Mouse (Mus musculus) left cerebral cortex, adult 9 months (tissue): ENCODE measurements around the gene Rhbdl1.
"Not testable (repeated sequence)": the region's sequence is repeated elsewhere in the genome, so short reads cannot be mapped to it uniquely, and the experiment has no call there.

ENCODE experiments used
- DNase-seq, 2 experiments: peaks; one replicate each; pipeline ENCODE4 v3.0.0; 2022; ENCODE audit warnings: low spot score in 2 of 2

The Rhbdl1 gene

DNA sequence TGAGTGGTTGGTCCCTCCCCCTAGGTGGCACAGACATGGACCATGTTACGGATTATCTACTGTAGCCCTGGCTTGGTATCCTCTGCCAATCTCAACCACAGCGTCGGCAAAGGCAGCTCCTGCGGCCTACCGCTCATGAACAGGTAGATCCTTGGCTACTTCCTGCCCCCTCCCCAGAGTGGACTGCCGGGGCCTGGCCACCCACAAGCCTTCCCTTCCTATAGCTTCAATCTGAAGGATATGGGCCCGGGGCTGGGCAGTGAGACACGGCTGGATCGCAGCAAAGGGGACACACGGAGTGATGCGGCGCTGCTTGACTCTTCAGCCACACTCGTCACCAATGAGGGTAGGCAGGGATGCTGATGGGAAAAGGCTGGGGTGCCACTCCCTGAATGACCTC lies 10.1 kb downstream of the Rhbdl1 start:
- DNase-seq = no peak

DNA sequence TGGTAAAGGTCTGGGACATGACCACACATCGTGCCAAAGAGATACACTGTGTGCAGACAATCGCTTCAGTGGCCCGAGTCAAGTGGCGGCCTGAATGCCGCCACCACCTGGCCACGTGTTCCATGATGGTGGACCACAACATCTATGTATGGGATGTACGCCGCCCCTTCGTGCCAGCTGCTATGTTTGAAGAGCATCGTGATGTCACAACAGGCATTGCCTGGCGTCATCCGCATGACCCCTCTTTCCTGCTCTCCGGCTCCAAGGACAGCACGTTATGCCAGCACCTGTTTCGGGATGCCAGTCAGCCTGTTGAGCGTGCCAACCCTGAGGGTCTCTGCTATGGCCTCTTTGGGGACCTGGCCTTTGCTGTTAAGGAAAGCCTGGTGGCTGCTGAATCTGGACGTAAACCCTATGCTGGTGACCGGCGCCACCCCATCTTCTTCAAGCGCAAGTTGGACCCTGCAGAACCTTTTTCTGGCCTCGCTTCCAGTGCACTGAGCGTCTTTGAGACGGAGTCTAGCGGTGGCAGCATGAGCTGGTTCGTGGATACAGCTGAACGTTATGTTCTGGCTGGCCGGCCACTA lies 11.0 kb downstream of the Rhbdl1 start:
- no peak for DNase-seq

DNA sequence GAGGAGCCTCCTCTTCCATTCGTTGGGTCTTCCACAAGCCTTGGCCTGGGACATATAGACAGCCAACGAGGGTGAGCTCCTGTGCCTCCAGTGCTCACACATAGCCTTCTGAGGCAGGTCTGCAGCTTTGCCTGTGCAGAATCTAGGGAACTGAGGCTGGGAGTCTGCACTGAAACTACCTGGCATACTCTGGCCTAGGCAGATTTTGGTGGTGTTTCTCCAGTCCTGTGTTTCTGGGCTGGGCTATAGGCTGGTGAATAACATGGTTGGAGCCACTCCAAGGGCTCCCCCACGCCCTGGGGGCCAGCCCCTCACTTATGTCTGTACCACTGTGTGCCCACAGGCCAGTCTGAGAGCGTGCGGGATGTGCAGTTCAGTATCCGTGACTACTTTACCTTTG lies 11.8 kb downstream of the Rhbdl1 start:
- DNase-seq = no peak

DNA sequence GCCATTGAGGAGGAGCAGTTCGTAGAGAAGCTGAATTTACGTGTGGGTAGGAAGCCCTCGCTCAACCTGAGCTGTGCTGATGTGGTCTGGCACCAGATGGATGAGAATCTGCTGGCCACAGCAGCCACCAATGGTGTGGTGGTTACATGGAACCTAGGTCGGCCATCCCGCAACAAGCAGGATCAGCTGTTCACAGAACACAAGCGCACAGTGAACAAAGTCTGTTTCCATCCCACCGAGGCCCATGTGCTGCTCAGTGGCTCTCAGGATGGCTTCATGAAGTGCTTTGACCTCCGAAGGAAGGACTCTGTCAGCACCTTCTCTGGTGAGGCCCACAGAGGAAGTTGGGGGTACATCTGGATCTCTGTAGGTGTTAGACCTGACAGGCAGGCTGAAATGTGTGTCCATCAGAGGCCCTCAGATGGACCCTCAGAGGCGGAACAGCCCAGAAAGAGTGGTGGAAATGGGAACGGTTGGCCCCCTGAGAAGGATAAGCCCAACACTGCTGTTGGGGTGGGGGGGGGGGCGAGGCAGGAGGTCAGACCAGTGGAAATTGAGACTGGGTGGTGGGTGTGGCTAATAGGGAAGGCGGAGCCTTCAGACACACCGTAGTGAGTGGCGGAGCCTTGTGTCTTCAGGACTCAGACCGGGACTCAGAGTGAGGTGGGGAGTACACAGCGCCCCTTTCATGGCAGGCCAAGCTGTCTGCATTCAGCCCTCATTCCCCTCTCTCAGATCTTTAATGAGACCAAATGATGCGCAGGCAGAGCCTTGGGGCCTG lies 12.5 kb downstream of the Rhbdl1 start:
- DNase-seq = no peak

DNA sequence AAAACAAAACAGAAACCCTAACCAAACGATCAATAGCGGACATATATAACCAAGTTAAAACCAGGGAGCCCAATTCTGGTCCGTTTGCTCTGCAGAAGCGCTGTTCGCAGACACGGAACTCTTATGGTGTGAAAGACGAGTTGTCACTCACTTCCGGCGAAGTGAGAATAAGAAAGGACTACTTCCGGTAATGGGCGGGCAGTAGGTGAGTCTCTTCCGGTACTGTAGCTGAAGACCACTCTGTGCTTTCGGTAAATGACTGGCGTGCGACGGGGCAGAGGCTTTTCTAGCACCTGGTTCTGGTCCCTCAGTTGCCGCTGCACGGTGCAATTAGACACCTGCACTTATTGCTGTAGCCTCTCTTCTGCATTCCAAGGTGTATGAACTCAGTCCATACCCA lies 13.6 kb downstream of the Rhbdl1 start, which contains the start of gene Wdr24:
Wdr24 (plus strand) TSS at position 176 of the 400 bp plus-strand sequence.
- DNase-seq = peak in 1 of 2 experiments; percentile 87

DNA sequence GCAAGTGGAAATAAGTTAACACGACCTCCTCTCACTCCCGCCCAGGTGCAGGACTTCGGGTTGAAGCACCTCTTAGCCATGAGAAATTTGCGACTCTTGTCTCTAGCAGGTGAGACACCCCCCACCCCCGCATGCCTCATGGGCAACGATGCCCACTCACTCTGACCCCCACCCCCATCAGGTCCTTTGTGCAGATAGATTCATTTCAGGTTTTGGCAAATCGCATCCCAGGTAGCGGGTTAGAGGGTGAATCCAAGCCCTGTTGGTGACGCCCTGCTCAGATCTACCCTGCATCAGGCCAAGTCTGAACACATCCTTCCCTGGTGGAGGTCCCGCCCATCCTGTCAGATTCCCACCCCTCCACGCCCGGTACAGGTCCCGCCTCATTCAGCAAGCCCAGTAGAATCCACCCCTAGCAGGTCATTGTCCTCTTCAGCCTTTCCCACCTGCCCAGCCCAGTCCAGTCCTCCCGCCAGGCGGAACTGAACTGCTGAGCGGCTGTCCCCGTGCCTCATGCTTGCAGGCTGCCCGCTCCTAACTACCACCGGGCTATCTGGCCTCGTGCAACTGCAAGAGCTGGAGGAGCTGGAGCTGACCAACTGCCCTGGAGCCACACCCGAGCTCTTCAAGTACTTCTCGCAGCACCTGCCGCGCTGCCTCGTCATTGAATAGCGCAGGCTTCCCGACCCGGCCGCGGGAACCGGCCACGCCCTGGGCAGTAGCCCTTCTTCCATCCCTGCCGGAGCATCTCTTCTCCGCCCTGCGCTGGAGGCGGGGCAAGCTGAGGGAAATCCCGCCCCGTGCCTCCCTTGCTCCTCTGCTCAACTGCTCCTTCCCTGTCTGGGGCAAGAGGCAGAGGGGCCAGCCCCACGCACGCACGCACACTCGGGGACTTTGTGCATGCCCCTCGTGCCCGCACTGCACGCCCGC lies 18.0 kb downstream of the Rhbdl1 start:
- DNase-seq = no peak

DNA sequence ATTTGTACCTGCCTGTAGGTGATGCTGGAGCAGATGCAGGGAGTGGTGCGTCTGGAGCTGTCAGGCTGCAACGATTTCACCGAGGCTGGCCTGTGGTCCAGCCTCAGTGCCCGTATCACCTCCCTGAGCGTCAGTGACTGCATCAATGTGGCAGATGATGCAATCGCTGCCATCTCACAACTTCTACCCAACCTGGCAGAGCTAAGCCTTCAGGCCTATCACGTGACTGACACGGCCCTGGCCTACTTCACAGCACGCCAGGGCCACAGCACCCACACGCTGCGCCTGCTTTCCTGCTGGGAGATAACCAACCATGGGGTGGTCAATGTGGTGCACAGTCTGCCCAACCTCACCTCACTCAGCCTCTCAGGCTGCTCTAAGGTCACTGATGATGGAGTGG lies 19.4 kb downstream of the Rhbdl1 start:
- DNase-seq = no peak

DNA sequence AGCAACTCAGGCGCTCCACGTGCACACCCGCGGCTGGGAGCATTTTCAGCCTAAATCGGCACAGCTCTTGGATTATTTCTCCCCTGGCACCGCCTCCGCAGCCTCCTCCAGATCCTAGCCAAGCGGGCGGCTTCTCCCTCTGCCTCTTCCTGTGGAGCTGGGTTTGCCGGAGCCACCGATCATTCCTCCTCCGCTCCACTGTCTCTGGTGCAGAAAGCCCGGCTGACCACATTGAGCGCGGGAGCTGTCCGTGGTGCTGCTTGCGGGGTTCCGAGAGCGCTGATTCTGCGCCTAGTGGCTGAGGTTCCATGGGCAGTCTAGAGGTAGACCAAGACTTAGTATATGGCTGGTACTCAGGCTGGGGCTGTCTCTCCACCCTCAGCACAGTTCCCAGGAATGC lies 23.6 kb downstream of the Rhbdl1 start:
- peak; percentile 79 to 91 for DNase-seq

DNA sequence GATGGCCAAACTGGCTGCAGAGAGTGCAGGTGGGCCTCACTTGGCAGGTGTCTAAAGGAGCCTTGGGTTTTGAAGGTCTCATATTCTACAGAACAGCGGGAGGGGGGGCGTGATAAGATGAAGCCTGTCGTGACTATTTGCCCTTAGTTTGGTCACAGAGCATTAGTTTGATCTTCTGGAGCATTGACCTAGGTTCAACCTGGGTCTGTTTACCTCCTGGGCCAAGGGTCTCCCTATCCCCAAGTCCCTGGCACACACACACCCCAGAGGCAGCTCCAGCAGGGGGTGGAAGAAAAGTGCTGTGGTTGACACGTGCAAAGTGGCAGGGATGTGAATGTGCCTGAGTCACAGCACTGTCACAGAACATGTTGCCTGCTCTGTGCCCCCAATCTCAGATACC lies 26.2 kb downstream of the Rhbdl1 start:
- no peak for DNase-seq

DNA sequence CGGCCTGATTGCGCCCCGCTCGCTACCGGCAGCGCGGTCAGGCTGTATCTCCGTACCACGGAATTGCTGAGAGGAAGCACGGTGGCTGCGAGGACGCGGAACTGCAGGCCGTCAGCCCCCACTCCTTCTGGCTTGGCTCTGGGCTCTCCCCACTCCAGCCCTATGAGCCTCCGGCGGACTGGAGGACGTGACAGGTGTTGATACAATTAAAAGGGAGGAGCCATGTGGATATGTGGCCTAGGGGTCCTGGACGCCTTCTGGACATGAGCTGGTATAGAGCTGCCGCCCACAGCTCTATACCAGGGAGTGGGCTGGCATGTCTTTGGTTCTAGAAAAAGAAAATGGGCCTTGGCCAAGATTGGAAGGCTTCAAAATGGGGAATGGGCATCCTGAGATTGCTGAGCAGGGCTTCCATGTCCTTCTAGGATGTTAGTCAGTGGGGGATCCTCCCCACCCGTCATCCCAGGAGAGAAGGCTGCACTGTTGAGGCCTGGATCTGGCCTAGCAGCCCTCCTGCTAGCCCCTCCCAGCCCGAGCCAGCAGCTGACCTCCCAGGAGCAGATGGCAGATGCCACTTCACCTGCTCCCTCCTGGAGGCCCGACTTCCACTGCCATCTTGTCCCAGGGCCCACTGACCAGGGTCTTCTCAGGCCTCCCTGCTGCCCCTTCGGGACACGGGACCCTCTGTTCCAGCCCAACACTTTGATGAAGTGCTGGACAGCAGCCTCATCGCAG lies 27.3 kb downstream of the Rhbdl1 start:
- DNase-seq = peak in 1 of 2 experiments; percentile 51

DNA sequence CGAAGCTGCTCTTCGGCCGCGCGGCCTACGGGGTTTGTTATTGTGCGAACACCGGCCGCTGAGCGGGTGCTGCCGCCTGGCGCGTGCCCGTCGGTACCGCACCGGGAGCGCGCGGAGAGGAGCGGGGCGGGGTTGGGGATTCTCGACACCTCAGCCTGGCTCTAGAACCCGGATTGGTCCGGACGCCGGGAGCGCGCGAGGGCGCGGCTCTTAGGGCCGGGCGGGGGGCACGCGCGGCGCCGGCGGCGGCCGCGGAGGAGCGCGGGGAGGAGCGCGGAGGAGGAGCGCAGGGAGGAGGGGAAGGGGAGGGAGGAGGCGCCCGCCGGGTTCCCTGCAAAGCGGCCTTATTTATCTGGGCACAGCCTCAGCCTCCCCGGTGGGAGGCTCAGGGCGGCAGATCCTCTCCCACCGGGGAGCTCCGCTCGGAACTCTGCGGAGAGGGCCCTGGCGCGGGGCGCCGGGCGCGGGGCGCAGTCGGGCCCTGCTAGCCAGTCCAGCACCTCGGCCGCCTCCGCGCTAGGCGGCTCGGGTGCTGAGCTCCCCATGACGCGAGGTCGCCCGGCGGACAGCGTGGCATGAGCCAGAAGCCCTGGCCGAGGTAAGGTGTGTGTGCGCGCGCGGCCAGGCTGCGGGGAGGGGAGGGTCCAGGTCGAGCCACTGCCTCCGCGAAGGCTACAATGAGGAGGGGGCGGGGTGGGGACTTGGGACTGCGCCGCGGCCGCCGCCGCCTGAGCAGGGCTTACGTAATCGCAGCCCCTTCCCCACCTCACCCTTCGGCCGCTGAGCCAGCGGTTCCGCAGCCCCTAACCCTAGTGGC lies 28.1 kb downstream of the Rhbdl1 start, which contains the start of gene Fbxl16:
Fbxl16 (plus strand) TSS at position 297 of the 817 bp plus-strand sequence.
- peak; percentile 84 to 90 for DNase-seq

DNA sequence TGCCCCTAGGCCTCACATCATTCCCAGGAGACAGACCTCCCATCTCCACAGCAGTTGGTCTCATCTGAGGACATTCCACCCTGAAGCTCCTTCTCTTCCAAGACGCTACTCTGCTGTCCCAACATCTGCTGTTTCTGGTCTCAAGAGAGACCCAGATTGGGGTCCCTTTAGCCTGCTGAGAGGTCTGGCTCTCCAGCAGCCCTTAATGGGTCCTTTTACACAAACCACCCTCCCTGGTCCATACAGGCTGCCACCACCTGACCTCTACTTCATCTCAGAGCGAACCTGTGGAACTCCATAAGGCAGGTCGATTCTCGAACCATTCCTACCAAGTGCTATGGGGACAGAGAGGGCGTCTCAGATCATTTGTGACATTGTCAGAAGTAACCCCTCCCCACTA lies 29.1 kb downstream of the Rhbdl1 start:
- no peak for DNase-seq

DNA sequence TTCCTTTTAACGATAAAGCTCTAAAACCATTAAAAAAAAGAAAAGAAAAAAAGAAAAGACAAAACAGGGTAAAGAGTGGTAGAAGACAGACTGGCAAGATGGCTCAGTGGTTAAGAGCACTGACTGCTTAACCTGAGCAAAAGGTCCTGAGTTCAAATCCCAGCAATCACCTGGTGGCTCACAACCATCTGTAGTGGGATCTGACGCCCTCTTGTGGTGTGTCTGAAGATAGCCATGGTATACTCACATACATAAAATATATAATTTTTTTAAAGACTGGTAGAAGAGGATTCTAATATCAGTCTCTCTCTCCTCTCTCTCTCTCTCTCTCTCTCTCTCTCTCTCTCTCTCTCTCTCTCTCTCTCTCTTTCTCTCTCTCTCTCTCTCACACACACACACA lies 29.6 kb downstream of the Rhbdl1 start:
- not testable (repeated sequence) for DNase-seq

DNA sequence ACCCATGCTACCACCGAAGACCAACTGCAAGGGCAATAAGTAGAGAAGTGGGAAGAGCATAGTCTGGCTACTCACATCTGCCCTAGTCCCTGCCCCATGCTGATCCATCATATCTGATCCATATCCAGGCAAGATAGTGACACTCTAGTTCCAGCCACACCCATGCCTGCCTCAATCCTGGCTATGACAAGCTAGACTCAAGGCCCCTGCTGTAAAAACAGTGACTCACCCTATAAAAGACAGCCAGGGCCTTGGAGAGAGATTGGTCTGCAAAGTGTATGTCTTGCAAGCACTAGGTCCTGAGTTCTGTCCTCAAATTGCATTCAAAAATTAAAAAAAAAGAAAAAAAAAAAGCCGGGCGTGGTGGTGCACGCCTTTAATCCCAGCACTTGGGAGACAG lies 30.6 kb downstream of the Rhbdl1 start:
- no peak for DNase-seq

DNA sequence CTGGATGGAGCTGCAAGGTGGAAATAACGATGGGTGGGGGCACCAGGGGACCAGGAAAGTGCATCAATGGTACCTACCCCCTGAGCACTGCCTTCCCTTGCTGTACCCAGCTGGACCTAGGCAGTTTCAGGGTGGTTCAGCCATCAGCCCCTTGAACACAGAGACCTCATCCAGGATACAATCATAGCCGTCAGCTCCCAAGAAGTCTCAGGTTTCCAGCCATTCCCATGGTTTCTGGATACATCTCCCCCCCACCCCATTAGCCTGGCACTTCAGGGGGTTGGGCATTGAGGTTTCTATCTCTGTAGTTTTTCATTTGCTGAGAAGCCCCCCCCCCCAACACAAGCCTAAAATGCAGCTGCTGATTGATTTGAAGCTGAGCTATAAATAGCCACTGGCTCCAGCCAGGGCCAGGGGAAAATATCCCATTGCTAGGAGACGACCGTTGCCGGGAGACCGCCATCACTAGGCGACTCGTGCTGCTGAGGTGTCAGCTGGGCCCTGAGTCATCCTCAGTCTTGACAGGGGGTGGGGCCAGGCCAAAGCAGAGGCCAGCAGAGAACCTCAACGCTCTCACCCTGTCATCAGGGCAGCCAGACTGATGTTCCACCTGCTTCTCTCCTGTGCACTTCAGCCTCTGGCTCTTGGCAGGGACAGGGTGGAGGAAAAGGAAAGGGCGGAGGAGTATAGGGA lies 34.1 kb downstream of the Rhbdl1 start:
- peak; percentile 69 to 86 for DNase-seq

DNA sequence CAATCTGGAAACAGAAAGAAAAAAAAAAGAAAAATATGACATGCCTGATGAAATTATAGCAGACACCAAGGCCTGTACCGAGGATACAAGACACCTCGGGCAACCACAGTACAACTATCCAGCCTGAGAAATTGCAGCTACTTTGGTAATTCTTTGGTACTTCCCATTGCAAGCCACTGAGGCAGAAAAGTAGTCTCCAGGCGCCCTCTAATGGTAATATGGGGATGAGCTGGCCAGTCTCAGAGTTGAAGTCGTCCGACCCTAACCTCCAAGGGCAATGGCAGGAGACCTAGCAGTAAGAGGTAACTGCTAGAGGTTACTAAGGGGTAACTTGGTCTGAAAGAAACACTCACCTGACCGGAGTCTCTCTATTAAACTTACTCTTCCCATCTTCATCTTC lies 36.1 kb downstream of the Rhbdl1 start:
- DNase-seq = peak in 1 of 2 experiments; percentile 81

DNA sequence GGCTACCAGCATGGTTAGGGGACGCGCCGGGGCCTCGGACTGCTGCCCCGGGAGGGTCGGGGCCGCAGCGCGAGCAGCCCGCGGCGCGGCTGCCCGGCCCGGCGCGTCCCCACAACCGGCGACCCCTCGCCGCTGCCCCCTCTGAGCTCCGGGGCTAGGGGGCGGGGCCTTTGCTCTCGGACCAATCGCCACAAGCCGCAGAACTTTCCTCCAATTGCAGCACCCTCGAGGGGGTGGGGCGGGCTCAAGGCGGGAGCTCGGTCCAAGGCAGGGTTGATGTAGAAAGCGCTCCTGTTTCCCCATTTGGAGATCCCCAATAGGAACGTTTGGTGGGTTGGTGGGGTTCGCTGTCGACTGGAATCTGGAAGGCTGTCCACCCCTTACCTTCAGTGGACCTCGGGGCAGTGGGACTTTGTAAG lies 40.1 kb downstream of the Rhbdl1 start, which contains the start of gene Metrn:
Metrn (minus strand) TSS at position 186 of the 419 bp plus-strand sequence.
- DNase-seq = peak in 1 of 2 experiments; percentile 68

DNA sequence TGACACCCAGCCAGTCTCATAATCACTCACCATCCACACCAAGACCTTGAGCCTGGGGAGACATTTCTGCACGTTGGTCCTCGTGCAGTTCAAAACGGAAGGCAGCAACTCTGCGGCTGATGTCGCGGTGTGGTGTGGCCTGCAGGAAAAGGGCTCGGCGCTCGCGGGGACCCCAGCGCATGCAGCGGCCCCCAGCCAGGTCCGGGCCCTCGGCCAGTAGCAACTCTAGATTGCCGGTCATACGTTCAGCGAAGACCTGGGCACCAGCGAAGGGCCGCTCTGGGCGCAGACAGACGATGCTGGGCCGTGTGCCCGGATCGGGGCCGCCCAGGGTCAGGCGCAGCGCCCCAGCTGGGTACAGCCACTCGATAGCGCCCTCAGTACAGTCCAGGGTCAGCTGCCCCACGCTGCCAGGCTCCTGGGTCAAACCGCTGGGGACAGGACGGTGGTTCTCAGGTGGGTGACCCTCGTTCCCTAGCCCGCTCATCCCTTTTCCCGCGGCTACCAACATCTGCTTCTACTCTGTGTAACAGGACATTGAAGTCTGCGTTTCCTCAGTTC lies 40.8 kb downstream of the Rhbdl1 start:
- DNase-seq = no peak

DNA sequence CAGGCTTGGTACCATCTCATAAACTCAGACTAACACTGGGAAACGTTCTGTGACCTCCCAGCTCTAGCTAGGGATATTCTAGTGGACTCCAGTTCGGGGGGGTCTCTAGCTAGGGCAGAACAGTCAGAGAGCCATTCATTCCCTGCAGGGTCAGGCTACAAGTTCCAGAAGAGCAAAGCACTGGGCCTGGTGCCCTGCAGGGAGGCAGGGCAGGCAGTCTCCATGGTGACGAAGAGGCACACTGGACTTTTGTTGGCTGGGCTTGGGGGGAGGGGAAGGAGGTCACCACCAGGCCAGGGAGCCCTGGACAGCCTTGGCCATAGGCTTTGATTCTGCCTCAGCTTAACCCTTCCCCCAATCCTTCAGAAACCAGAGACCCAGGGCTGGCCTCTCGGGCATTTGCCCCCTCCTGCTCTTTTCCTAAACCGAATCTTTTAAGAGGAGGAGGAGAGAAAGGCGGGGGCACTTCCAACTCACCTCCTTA lies 41.4 kb downstream of the Rhbdl1 start, which contains the start of gene AC134908.4:
AC134908.4 (minus strand) TSS at position 51 of the 484 bp plus-strand sequence.
- peak; percentile 67 to 74 for DNase-seq
